Mouse (Mus musculus) stomach, postnatal 0 days (tissue): ENCODE data around the gene Ermp1. TPM values are rescaled to one million over a fixed set of nuclear protein-coding genes. Genes with fewer than 3 reads are reported as not detected.

Experiments used
- ATAC-seq: fragments of 200-750 bp; cut with Nextera tagmentation; 2 replicates; pipeline ENCODE4 v1.8.0; 2017; ENCODE audit not compliant: low FRiP score, low TSS enrichment
- DNase-seq: peaks from one replicate; pipeline ENCODE4 v3.0.0-alpha.2; 2016; ENCODE audit warnings: low spot score
- H3K27ac ChIP-seq: fragments of 300-500 bp; sonication (generic); replicated peaks from 2 replicates; pipeline ENCODE4 v1.5.1; 2014; ENCODE audit warnings: mild to moderate bottlenecking, control low read depth
- H3K27me3 ChIP-seq: fragments of 300-500 bp; sonication (generic); 2 replicates; pipeline ENCODE4 v1.6.1; 2014; ENCODE audit warnings: low read length; ENCODE audit not compliant: control insufficient read depth, insufficient read depth
- H3K36me3 ChIP-seq: fragments of 300-500 bp; sonication (generic); 2 replicates; pipeline ENCODE4 v1.6.1; 2014; ENCODE audit warnings: low read length, mixed read lengths; ENCODE audit not compliant: control insufficient read depth, insufficient read depth
- H3K4me1 ChIP-seq: fragments of 300-500 bp; sonication (generic); replicated peaks from 2 replicates; pipeline ENCODE4 v1.6.1; 2014; ENCODE audit warnings: antibody characterized with exemption; ENCODE audit not compliant: control insufficient read depth, insufficient read depth
- H3K4me2 ChIP-seq: fragments of 300-500 bp; sonication (generic); replicated peaks from 2 replicates; pipeline ENCODE4 v1.6.1; 2014; ENCODE audit warnings: low read depth, mild to moderate bottlenecking, control low read depth, moderate library complexity
- H3K4me3 ChIP-seq: fragments of 300-500 bp; sonication (generic); 2 replicates; pipeline ENCODE4 v1.5.1; 2014; ENCODE audit warnings: low read depth, low read length, control low read depth
- H3K9ac ChIP-seq: fragments of 300-500 bp; sonication (generic); 2 replicates; pipeline ENCODE4 v1.6.1; 2014; ENCODE audit warnings: mild to moderate bottlenecking, low read length, control low read depth, mixed read lengths
- H3K9me3 ChIP-seq: fragments of 300-500 bp; sonication (generic); 2 replicates; pipeline ENCODE4 v1.6.1; 2016; ENCODE audit warnings: low read length; ENCODE audit not compliant: control insufficient read depth
- CTCF ChIP-seq: IDR thresholded peaks from 2 replicates; pipeline ENCODE4 v1.5.1; 2016; ENCODE audit warnings: antibody characterized with exemption, low read depth, mild to moderate bottlenecking, moderate library complexity
- EP300 ChIP-seq: optimal IDR thresholded peaks from 2 replicates; pipeline ENCODE3; 2016; ENCODE audit warnings: antibody characterized with exemption
- WGBS: fragments of 180-500 bp; shearing (Covaris S2); extraction: QIAGEN DNeasy Blood & Tissue Kit; methylation state at CpG from one replicate; pipeline ENCODE4 v1.1.7; 2014; 5-methylcytosine and 5-hydroxymethylcytosine counted together
- polyA plus RNA-seq: library from polyadenylated mRNA; unstranded; fragments of >200 nt; fragmentation: Nextera tagmentation; extraction: Ambion mirVana; gene quantifications from 2 replicates; pipeline ENCODE4 v1.2.1, GENCODE M21; 2015

Ermp1 gene
- polyA plus RNA-seq, 1 experiment from 2014 or later: 19.9 TPM

- H3K4me2 ChIP-seq: no peak overlapping the region
- 75% methylated on average over 4 of the region's 4 CpGs for WGBS
- H3K9me3 ChIP-seq: no peaks in the 10 kb centered on the region
- H3K4me1 ChIP-seq: no peaks in the 10 kb centered on the region
- DNase-seq: no peak
- H3K27me3 ChIP-seq: no peaks in the 10 kb centered on the region
- no peak overlapping the region for H3K9ac ChIP-seq
- no peaks in the 10 kb centered on the region for H3K36me3 ChIP-seq
- H3K27ac ChIP-seq: no peak overlapping the region
- H3K4me3 ChIP-seq: no peak overlapping the region
- TF ChIP-seq CTCF (no peak), EP300 (no peak)
- 0 out of 2 replicates have a peak, but pooled peaks have one; percentile 10 for ATAC-seq
Measured at GRCm38 (mm10) chr19:29666164-29666563, 17.9 kb upstream of the Ermp1 start.

DNA sequence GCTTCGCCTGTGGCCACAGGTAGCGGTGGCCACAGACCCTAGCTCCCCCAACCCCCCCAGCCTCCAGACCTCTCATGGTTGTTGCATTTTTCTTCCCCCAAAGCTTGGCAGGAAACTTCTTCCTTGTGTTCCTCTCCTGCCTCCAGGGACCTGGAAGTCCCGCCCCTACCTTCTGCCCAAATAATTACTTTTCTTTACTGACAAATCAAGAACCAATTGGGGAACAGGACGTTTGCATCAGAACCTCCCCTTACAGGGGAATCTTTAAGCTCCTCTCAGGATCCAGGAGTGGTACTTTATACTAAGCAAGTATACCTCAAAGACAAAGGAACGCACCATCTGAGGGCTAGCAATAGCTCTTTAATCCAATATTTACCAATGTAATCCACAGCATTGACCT lies 16.7 kb upstream of the Ermp1 start:
- TF ChIP-seq CTCF (no peak), EP300 (no peak)
- Histone ChIP-seq H3K4me1 (no peaks in the 10 kb centered on the region), H3K27ac (no peak overlapping the region), H3K4me3 (no peak overlapping the region), H3K27me3 (no peaks in the 10 kb centered on the region), H3K9ac (no peak overlapping the region), H3K9me3 (no peaks in the 10 kb centered on the region), H3K36me3 (no peaks in the 10 kb centered on the region), H3K4me2 (no peak overlapping the region)
- 68% methylated on average over 5 of the region's 5 CpGs for WGBS
- ATAC-seq: no peak
- DNase-seq: no peak

DNA sequence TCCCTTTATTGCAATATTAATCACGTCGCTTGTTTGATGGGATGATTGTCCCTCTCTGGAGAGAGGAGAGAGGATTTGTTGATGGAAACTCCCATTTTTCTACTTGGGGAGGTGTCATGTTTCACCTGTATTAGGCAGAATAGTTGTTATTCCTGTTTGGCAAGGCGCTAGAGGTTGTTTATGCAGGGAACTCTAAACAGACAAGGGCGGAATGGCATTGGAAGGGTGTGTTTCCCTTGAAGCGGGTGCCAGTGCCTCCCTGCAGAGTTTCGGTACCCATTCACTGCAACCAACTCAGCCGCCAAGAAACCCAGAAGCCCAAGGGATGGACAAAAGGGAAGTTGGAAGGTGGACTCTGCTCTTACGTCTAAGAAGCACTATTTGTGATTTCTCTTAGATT lies 15.6 kb upstream of the Ermp1 start:
- DNase-seq: no peak
- H3K9me3 ChIP-seq: no peaks in the 10 kb centered on the region
- no peaks in the 10 kb centered on the region for H3K27me3 ChIP-seq
- no peaks in the 10 kb centered on the region for H3K4me1 ChIP-seq
- no peak for ATAC-seq
- H3K4me3 ChIP-seq: no peak overlapping the region
- H3K36me3 ChIP-seq: no peaks in the 10 kb centered on the region
- no peak overlapping the region for H3K9ac ChIP-seq
- H3K4me2 ChIP-seq: no peak overlapping the region
- 0 out of 2 replicates have a peak overlapping the region, but pooled peaks have one; percentile 13 for H3K27ac ChIP-seq
- WGBS: 50% methylated on average over 8 of the region's 8 CpGs
- TF ChIP-seq CTCF: no peak
- no peak for TF ChIP-seq EP300

DNA sequence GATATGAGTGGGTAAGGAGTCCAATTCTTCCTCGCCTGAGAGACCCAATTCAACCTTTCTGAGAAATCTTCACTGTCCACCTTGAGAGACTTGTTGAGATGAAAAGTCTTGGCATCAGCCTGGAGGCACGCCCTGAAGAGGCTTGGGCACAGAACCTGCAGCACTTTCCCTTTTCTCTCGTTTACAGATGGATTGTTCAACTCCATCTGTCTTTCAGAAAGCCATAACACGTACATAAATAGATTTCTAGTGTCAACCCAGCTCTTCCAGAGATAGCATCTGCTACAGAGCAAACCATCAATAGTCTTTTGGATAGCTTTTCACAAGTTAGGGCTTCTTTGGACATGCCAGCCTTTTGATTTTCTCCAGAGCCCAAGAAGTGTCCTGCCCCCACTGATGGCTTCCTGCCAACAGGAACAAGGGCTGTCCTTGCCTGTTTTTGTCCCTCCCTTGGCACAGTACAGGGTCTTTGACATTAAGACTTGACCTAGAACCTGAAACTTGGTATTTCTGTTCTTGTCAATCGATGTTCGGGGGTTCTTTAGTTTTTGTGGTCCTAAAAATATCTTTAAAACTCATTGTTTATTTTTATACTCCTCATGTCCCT lies 13.9 kb upstream of the Ermp1 start:
- no peaks in the 10 kb centered on the region for H3K9me3 ChIP-seq
- ATAC-seq: no peak
- no peak overlapping the region for H3K4me3 ChIP-seq
- H3K27me3 ChIP-seq: no peaks in the 10 kb centered on the region
- no peak overlapping the region for H3K4me2 ChIP-seq
- H3K27ac ChIP-seq: no peak overlapping the region
- DNase-seq: no peak
- TF ChIP-seq EP300 (no peak), CTCF (no peak)
- no peaks in the 10 kb centered on the region for H3K4me1 ChIP-seq
- no peaks in the 10 kb centered on the region for H3K36me3 ChIP-seq
- H3K9ac ChIP-seq: no peak overlapping the region
- WGBS: 61% methylated on average over 6 of the region's 6 CpGs

- no peak overlapping the region for H3K27ac ChIP-seq
- no peak overlapping the region for H3K4me2 ChIP-seq
- 75% methylated on average over 10 of the region's 10 CpGs for WGBS
- 0 out of 2 replicates have a peak, but pooled peaks cover 2% of the 10 kb centered on the region for H3K4me1 ChIP-seq
- ATAC-seq (no peak), DNase-seq (no peak)
- H3K9ac ChIP-seq: no peak overlapping the region
- no peak overlapping the region for H3K4me3 ChIP-seq
- H3K27me3 ChIP-seq: no peaks in the 10 kb centered on the region
- H3K36me3 ChIP-seq: no peaks in the 10 kb centered on the region
- no peaks in the 10 kb centered on the region for H3K9me3 ChIP-seq
- TF ChIP-seq EP300 (no peak), CTCF (no peak)
Measured at GRCm38 (mm10) chr19:29660835-29661764, 12.9 kb upstream of the Ermp1 start.

GRCm38 (mm10) chr19:29659705-29660104 lies 11.5 kb upstream of the Ermp1 start:
- Histone ChIP-seq H3K9me3 (no peaks in the 10 kb centered on the region), H3K4me3 (no peak overlapping the region), H3K4me2 (no peak overlapping the region), H3K9ac (no peak overlapping the region), H3K36me3 (no peaks in the 10 kb centered on the region), H3K27me3 (no peaks in the 10 kb centered on the region), H3K27ac (no peak overlapping the region), H3K4me1 (0 out of 2 replicates have a peak, but pooled peaks cover 2% of the 10 kb centered on the region)
- ATAC-seq: no peak
- DNase-seq: no peak
- WGBS: 47% methylated on average over 6 of the region's 6 CpGs
- TF ChIP-seq CTCF: no peak
- TF ChIP-seq EP300: no peak
